Mouse (Mus musculus) gastrocnemius, adult 2 months (tissue): ENCODE results near the gene Mcee. TPM values are rescaled to one million over a fixed set of nuclear protein-coding genes. Genes with fewer than 3 reads are reported as not detected.

Source experiments
- DNase-seq: peaks from one replicate; pipeline ENCODE4 v3.0.0; 2022
- H3K27ac ChIP-seq: fragments of 200-600 bp; 2 replicates; pipeline ENCODE4 v1.8.1; 2022; ENCODE audit warnings: mild to moderate bottlenecking
- H3K4me3 ChIP-seq: fragments of 200-600 bp; 2 replicates; pipeline ENCODE4 v1.8.1; 2022; ENCODE audit warnings: mild to moderate bottlenecking, moderate library complexity
- CTCF ChIP-seq: fragments of 200-600 bp; IDR thresholded peaks from 2 replicates; pipeline ENCODE4 v1.8.1; 2022; ENCODE audit warnings: antibody characterized with exemption, mild to moderate bottlenecking, moderate library complexity
- intact Hi-C: fragments of 180-260 bp; cut with DNase I; formaldehyde crosslinking; loops from one replicate; pipeline ENCODE4 v1.15.1; 2025
- total RNA-seq, 2 experiments: library from RNA; stranded (reverse); gene quantifications; 2 replicates each; pipeline ENCODE4 v1.2.3; 2021

Gene Mcee
- total RNA-seq, 2 experiments from 2014 or later = 85.7 to 133 TPM

- no peak overlapping the region for H3K27ac ChIP-seq
- H3K4me3 ChIP-seq = no peak overlapping the region
- no peak for TF ChIP-seq CTCF
- DNase-seq = no peak
- intact Hi-C loops = loop anchor here (10.0 kb wide), 1 partner anchor 617 kb away; no protein-coding TSS in a partner anchor
These were observed 20.2 kb upstream of the Mcee start for GRCm38 (mm10) chr7:64371940-64372878.

GRCm38 (mm10) chr7:64373147-64373829 is 19.1 kb upstream of the Mcee start:
- DNase-seq = no peak

GRCm38 (mm10) chr7:64373830-64374562 is 18.4 kb upstream of the Mcee start, which contains the start of gene Fan1:
Fan1 (minus strand) TSS chr7:64374095.
- Histone ChIP-seq H3K4me3 (peak within 1 kb of the TSS; percentile 89), H3K27ac (peak within 1 kb of the TSS; percentile 95)
- DNase-seq = peak; percentile 89
- intact Hi-C loops = loop anchor here (10.0 kb wide), 1 partner anchor 619 kb away; no protein-coding TSS in a partner anchor
- TF ChIP-seq CTCF = peak; percentile 42

More at GRCm38 (mm10) chr7:64373147-64373829, 19.1 kb upstream of the Mcee start:
- Histone ChIP-seq H3K27ac (peak overlapping the region; percentile 95), H3K4me3 (peak overlapping the region; percentile 89)
- intact Hi-C loops = loop anchor here (10.0 kb wide), 1 partner anchor 618 kb away; no protein-coding TSS in a partner anchor
- no peak for TF ChIP-seq CTCF

GRCm38 (mm10) chr7:64391479-64391878 is 928 bp upstream of the Mcee start:
- intact Hi-C loops = loop anchor here (10.0 kb wide), 1 partner anchor 227 kb away; no protein-coding TSS in a partner anchor
- no peak for DNase-seq
- H3K27ac ChIP-seq = peak overlapping the region; percentile 93

GRCm38 (mm10) chr7:64392819-64393151 is 378 bp downstream of the Mcee start:
- peak overlapping the region; percentile 93 for H3K27ac ChIP-seq
- peak overlapping the region; percentile 94 for H3K4me3 ChIP-seq
- intact Hi-C loops = loop anchor here (10.0 kb wide), 1 partner anchor 228 kb away; no protein-coding TSS in a partner anchor
- TF ChIP-seq CTCF = no peak
- DNase-seq = no peak

More at GRCm38 (mm10) chr7:64391479-64391878, 928 bp upstream of the Mcee start:
- TF ChIP-seq CTCF = no peak
- peak overlapping the region; percentile 94 for H3K4me3 ChIP-seq

- intact Hi-C loops = no loop called here
- DNase-seq = no peak
- TF ChIP-seq CTCF = no peak
- H3K27ac ChIP-seq = no peak overlapping the region
- H3K4me3 ChIP-seq = no peak overlapping the region
These were observed 8.3 kb downstream of the Mcee start for GRCm38 (mm10) chr7:64400725-64401124.

- TF ChIP-seq CTCF = no peak
- no peak for DNase-seq
- H3K27ac ChIP-seq = no peak overlapping the region
- H3K4me3 ChIP-seq = no peak overlapping the region
- intact Hi-C loops = no loop called here
These were observed 10.0 kb downstream of the Mcee start for GRCm38 (mm10) chr7:64402452-64402851.

GRCm38 (mm10) chr7:64403989-64404388 is 11.6 kb downstream of the Mcee start:
- no peak for DNase-seq
- intact Hi-C loops = no loop called here
- H3K27ac ChIP-seq = no peak overlapping the region
- no peak for TF ChIP-seq CTCF
- no peak overlapping the region for H3K4me3 ChIP-seq

- TF ChIP-seq CTCF = 0 out of 2 replicates have a peak, but pooled peaks have one; percentile 3
- DNase-seq = no peak
These were observed 32.5 kb downstream of the Mcee start for GRCm38 (mm10) chr7:64424861-64425260.

GRCm38 (mm10) chr7:64439595-64440518 is 47.5 kb downstream of the Mcee start:
- H3K4me3 ChIP-seq = no peak overlapping the region
- no peak for TF ChIP-seq CTCF
- intact Hi-C loops = no loop called here
- no peak for DNase-seq
- H3K27ac ChIP-seq = no peak overlapping the region

More at GRCm38 (mm10) chr7:64424861-64425260, 32.5 kb downstream of the Mcee start:
- intact Hi-C loops = no loop called here
- Histone ChIP-seq H3K27ac (no peak overlapping the region), H3K4me3 (no peak overlapping the region)

- H3K4me3 ChIP-seq = no peak overlapping the region
- intact Hi-C loops = no loop called here
- no peak for DNase-seq
- TF ChIP-seq CTCF = no peak
- H3K27ac ChIP-seq = no peak overlapping the region
These were observed 48.1 kb downstream of the Mcee start for GRCm38 (mm10) chr7:64440519-64440918.
